Mouse (Mus musculus) left cerebral cortex, adult 11 months (tissue): Measurements from ENCODE around the gene Pygb.

Source experiments
- DNase-seq: peaks from one replicate; pipeline ENCODE4 v3.0.0; 2022; ENCODE audit warnings: low spot score

The Pygb gene

GRCm38 (mm10) chr2:150841109-150841508 is 54.6 kb downstream of the Pygb start:
- DNase-seq: no peak

GRCm38 (mm10) chr2:150842049-150842461 is 55.5 kb downstream of the Pygb start:
- no peak for DNase-seq

GRCm38 (mm10) chr2:150844798-150845197 is 58.3 kb downstream of the Pygb start:
- DNase-seq: peak; percentile 51

GRCm38 (mm10) chr2:150847436-150847995 is 61.0 kb downstream of the Pygb start:
- DNase-seq: no peak

GRCm38 (mm10) chr2:150851251-150851650 is 64.7 kb downstream of the Pygb start:
- no peak for DNase-seq

- no peak for DNase-seq
Observed at GRCm38 (mm10) chr2:150855186-150855585, 68.7 kb downstream of the Pygb start.

GRCm38 (mm10) chr2:150858724-150859487 is 72.4 kb downstream of the Pygb start:
- DNase-seq: no peak

- no peak for DNase-seq
Observed at GRCm38 (mm10) chr2:150859709-150860470, 73.4 kb downstream of the Pygb start.

GRCm38 (mm10) chr2:150861128-150861527 is 74.6 kb downstream of the Pygb start:
- DNase-seq: no peak

GRCm38 (mm10) chr2:150867021-150867420 is 80.5 kb downstream of the Pygb start:
- DNase-seq: no peak

- DNase-seq: no peak
Observed at GRCm38 (mm10) chr2:150869446-150869845, 82.9 kb downstream of the Pygb start.

- no peak for DNase-seq
Observed at GRCm38 (mm10) chr2:150874508-150874907, 88.0 kb downstream of the Pygb start.

- DNase-seq: no peak
Observed at GRCm38 (mm10) chr2:150875226-150875625, 88.7 kb downstream of the Pygb start.

GRCm38 (mm10) chr2:150877561-150877960 is 91.0 kb downstream of the Pygb start:
- no peak for DNase-seq
